Mouse (Mus musculus): ENCODE data around the gene Pter.

The Pter gene

GRCm38 (mm10) chr2:13009261-13009972, 85.6 kb downstream of the Pter start:
- DNase-seq (ENCODE audit: low spot score in 2 of 2): no peak

GRCm38 (mm10) chr2:13010030-13010459, 86.2 kb downstream of the Pter start:
- peak in 1 of 2 experiments; percentile 9 for DNase-seq (ENCODE audit: low spot score in 2 of 2)

GRCm38 (mm10) chr2:13010460-13011341, 86.9 kb downstream of the Pter start:
- DNase-seq (ENCODE audit: low spot score in 2 of 2): peak in 1 of 2 experiments; percentile 18

GRCm38 (mm10) chr2:13011472-13011871, 87.6 kb downstream of the Pter start, which contains the start of gene C1ql3:
Gene C1ql3 (minus strand): TSS chr2:13011806.
- peak; percentile 84 to 90 for DNase-seq (ENCODE audit: low spot score in 2 of 2)

- no peak for DNase-seq (ENCODE audit: low spot score in 2 of 2)
Measured at GRCm38 (mm10) chr2:13011973-13012372, 88.1 kb downstream of the Pter start.

- DNase-seq (ENCODE audit: low spot score in 2 of 2): no peak
Measured at GRCm38 (mm10) chr2:13018382-13018781, 94.5 kb downstream of the Pter start.

- no peak for DNase-seq (ENCODE audit: low spot score in 2 of 2)
Measured at GRCm38 (mm10) chr2:13018861-13019260, 95.0 kb downstream of the Pter start.

GRCm38 (mm10) chr2:13038772-13039171, 114.9 kb downstream of the Pter start:
- no peak for DNase-seq (ENCODE audit: low spot score in 2 of 2)

- no peak for DNase-seq (ENCODE audit: low spot score in 2 of 2)
Measured at GRCm38 (mm10) chr2:13039785-13040184, 115.9 kb downstream of the Pter start.

GRCm38 (mm10) chr2:13044555-13044954, 120.7 kb downstream of the Pter start:
- no peak for DNase-seq (ENCODE audit: low spot score in 2 of 2)

GRCm38 (mm10) chr2:13048649-13049048, 124.8 kb downstream of the Pter start:
- no peak for DNase-seq (ENCODE audit: low spot score in 2 of 2)
